Mouse (Mus musculus) neutrophil, adult 5-6 weeks (primary cell): ENCODE measurements around the gene Lrrc75b. TPM values are rescaled to one million over a fixed set of nuclear protein-coding genes. Genes with fewer than 3 reads are reported as not detected.
A peak's percentile ranks its signal among the peaks of the same experiment; 100 is the strongest.
"Not testable (repeated sequence)": the region's sequence is repeated elsewhere in the genome, so short reads cannot be mapped to it uniquely, and the experiment has no call there.

Experiments used
- ATAC-seq: fragments of 151-379, 151-347 bp; 2 replicates; pipeline ENCODE4 v1.8.0; 2017; ENCODE audit warnings: mild to moderate bottlenecking, moderate TSS enrichment; ENCODE audit not compliant: insufficient number of reproducible peaks, poor library complexity, low FRiP score, severe bottlenecking; ENCODE audit errors: extremely low read depth
- total RNA-seq: library from RNA; stranded (forward); fragments of 200-1000 nt; gene quantifications from 2 replicates; pipeline ENCODE4 v1.2.3, GENCODE M21; 2017

Gene Lrrc75b
- total RNA-seq, 1 experiment from 2014 or later: 0.58 TPM

DNA sequence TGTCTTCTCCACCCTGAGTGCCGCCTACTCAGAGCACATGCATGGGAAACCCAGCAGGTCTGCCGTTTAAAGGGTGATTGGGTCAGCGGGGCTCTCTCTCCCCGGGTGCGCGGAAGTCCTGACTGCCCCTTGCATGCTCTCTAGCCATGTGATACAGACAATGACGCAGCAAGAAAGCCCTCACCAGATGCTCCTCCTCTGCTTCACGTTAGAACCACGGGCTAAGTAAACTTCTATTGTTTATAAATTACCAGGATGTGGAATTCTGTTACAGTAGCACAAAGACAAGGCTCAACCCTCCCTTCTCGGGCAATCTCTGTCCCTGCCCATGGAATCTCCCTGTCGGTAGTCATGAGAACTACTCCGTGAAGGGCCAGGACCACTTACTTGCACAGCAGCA lies 9.0 kb downstream of the Lrrc75b start:
- peak; percentile 65 for ATAC-seq

DNA sequence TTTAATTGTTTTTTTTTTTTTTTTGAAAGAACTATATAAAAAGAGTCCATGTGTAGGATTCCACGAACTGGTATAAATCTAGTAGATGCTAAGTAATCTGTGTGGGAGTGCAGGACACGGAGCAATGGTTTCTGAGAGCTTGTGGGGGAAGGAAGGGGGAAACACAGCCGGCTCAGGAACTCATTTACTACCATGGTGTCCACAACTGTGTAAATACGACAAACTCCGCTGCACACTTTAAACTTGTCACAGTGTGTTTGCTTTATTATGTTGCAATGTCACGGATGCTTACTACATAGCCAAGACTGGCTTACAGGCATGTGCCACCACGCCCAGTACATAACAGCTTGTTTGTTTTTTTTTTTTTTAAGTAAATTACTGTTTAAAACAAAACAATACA lies 10.2 kb downstream of the Lrrc75b start:
- ATAC-seq: no peak

DNA sequence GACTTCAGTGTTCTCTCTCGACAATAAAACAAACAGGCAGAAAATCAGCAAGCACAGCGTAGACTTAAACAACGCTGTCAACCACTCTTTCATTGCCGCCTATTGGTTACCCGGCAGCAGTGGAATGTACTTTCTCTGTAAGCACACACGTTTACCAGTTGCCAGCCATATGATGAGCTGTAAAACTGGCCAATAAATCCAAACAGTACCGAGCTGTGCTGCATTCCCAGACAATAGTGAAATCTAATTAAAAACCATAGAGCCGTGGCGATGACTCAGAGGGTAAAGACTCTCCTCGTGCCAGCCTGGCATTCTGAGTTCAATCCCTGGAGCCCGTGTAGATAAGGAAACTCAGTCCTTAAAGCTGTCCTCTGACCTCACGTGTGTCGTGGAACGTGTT lies 11.6 kb downstream of the Lrrc75b start:
- ATAC-seq: no peak

DNA sequence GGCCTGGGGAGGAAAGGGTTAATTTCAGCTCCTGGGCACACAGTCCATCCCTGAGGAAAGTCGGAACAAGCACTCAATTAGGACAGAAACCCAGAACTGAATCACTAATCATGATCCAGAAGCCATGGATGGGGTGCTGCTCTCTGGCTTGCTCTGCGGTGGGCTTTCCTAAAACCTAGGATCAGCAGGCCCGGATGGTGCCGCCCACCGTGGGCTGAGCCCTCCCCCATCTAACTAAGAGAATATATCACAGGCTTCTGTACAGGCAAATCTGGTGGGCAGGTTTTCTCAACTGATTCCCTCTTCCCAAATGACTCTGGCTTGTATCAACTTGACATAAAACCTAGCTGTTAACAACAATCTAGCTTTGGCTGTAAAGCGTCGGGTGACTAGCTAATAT lies 12.2 kb downstream of the Lrrc75b start:
- no peak for ATAC-seq

DNA sequence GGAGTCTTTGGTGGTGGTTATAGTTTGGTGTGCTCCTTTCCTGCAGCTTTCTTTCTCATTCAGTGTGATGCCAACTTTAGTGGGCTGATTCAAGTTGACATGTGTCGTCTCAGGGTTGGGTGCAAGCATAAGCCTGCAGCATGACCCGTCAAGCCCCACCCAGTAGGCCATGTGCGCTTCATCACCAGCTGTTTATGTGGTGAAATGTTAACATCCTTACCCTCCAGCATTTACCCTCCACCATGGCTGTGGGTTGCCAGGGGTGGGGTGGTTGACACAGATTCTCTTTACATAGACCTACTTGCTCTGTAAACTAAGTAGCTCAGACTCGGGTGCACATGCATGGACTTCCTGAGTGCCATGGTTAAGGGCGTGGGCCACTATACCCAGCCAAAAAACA lies 24.0 kb downstream of the Lrrc75b start:
- ATAC-seq: peak; percentile 53; the same call in 1 of the 2 replicates

DNA sequence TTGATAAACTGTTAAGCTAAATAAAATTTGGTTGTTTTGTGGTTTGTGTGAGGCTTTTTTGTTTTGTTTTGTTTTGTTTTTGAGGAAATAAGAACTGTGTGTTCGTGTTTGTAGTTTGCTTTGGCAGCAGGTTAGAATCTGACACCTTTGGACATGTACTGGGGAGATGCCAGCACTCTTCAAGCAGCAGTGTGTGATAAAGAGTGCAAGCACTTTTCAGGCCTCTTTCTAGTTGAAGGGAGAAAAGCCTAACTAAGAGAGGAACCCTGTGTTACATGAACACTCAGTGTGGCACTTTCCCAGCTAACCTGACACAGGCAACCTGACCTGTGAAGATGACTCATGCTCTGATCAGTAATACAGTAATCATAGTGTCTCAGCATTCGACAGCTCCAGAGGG lies 24.7 kb downstream of the Lrrc75b start:
- no peak for ATAC-seq

DNA sequence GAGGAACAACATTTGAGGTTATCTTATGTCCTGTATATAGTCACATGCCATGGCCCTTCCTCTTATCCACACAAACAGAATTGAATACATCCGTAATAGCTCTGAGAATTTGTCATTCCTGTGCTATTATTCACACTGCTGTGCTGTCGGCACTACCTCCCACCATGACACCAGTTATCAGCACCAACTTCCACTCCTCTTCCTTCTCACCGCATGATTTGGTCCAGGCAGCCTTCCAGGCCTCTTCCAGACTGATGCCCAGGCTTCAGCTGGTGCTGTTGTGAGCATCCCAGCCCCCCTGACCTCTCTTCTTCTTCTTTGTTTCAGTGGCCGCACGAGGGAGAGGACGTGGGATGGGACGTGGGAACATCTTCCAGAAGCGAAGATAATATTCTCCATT lies 25.2 kb downstream of the Lrrc75b start:
- no peak for ATAC-seq

DNA sequence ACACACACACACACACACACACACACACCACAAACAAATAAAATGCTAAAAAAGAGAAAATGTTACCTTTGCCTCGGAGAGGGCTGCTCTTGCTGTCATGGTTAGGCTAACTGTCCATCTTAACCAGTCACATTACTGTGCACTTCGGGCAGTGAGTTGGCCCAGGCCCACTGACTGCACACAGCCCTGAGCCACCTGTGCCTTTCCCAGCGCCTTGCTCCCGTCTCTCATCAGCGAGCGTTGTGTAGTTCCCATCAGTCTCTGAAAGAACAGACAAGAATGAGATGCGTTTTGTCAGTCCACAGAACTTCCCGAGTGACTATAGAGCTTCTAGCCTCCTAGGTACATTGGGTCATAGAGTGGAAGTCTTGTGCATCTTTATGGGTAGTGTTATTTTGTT lies 25.9 kb downstream of the Lrrc75b start:
- no peak for ATAC-seq

DNA sequence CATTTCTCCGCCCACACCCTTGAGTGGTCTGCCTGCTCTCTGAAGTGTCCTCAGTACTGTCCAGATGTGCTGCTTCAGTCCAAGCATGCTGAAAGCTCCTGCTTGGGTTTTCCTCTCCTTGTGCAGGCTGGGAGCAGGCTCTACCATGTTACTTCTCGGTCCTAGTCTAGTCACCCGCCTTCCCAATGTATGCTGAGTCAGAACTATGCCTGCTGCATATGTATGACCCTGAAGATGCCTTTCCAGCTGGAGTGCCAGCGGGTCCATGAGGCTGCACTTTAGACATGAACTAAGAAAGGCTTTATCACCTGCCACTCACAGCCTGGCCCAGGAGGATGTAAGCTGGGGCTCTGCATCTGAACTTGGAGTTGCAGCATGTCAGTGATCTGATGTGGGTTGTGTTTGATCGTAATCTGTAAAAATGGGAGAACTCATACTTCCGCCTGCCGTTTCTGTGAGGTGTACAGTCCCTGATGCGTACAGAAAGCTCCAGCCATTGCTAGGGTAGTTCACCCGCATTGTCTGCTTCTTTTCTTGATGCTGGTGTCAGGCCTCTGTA lies 28.5 kb downstream of the Lrrc75b start:
- ATAC-seq: peak; percentile 21; the same call in 1 of the 2 replicates

DNA sequence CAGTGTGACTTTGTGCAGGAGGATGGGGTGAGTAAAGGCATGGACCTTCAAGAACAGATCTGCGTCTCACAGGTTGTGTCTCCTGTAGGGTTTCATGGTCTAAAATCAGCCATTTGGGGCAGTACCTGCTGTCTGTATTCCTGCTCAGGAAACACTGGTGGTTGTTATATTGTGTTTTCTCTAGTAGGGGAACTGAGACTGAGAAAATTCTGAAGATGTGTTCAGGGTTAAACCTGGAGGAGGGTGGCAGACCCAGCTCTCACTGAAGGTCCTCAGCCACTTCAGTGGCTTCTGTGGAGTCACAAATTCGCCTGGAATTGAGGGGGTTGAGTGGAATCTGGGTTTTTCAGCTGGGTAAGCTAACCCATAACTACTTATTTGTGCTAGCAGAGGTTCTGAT lies 29.8 kb downstream of the Lrrc75b start:
- ATAC-seq: no peak

DNA sequence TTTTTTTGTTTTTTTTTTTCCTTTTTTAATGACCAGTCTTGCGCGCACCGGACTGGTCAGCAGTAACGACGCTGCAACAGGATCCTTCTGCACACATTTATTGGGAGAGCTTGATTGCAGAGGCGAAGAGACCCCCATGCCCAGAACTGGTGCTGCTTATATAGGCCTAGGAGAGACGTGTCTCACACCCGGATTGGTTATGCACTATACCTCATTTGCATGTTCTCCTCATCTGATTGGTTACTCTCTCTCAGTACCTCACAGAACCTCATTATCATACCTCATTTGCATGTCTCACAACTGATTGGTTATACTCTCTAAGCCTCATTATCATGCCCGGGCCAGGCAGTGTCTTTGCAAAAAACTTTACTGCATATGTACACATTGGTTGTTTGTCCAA lies 34.7 kb downstream of the Lrrc75b start:
- ATAC-seq: not testable (repeated sequence)

DNA sequence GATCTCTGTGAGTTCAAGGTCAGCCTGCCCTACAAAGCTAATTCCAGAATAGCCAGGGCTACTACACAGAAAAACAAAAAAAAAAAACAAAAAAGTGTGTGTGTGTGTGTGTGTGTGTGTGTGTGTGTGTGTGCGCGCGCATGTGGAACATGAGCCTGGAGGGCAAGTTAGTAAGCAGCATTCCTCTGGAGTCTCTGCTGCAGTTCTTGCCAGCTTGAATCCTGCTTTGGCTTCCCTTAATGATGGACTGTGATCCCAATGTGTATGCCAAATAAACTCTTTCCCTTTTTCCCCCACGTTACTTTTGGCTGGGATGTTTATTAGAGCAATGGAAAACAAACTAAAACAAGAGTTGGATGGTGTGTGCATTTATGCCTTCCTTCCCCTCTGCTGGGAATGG lies 38.5 kb downstream of the Lrrc75b start:
- no peak for ATAC-seq

DNA sequence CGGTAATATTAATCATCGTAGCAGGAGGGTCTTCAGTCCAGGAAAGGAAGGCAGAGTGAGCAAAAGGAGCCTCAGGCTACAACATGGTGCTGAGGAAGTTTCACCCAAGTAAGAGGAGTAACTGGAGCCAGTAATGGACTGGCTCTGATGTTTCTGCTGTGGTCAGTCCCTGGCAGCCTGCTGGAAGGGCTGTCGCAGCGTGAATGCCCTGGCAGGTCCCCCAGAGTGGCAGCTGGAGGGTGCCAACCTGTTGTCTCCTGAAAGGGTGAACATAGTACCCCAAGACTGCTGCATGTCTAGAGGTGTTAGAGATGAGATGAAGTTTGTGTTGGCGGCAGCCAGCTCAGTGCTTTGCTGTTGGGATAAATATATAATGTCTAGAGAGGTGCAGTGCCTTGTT lies 39.5 kb downstream of the Lrrc75b start:
- ATAC-seq: no peak

DNA sequence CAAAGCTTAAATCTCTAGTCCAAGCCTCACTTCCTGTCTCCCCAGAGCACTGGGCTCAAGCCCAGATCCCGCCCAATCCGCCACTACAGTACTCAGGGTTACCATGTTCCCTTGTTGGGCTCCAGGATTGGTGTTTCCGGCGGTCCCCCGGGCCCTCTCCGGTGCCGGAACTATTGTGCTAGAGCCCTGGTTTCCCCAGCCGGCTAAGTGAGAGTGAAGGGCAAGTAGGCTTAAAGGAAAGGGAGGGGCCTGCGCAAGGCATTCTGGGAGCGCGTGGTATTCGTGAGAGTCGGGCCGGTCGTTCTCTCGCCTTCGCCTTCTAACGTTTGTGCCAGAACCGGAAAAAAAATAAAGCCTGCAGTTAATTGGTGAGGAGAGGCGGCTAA lies 42.4 kb downstream of the Lrrc75b start, which contains the start of gene Gucd1:
Gene Gucd1 (minus strand): TSS at position 215 of the 386 bp plus-strand sequence.
- ATAC-seq: peak; percentile 83

DNA sequence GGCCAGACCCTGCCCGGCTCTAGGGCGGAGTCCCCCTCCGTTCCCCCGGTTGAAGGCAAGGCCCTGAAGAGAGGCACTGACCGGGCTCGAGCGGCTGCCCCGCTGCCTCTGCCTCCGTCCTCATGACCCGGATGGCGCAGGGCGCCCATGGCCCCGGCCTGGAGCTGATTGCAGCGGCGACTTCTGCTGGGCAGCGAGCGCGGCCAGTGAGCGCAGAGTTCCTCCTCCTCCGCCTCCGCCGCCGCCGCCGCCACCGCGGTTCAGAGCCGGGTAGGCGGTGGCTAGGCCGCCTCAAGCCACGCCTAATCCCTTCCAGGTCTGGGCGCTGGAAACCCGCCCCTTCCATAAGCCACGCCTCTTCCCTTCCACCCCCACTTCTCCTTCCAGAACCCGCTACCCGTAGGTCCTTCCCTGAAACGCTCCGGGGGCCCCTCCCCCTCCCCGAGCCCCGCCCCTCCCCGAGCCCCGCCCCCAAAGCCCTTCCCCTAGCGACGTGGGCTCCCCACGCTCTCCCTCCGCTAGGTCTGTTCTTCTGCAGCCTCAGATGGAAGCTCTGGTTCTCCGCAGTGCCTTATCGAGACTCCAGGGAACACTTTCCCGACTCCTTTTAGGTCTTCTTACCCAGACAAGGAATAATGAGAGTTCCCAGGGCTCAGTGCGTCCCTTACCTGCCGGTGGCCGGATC lies 42.9 kb downstream of the Lrrc75b start, which contains the start of gene Snrpd3:
Gene Snrpd3 (plus strand): TSS at position 479 of the 685 bp plus-strand sequence.
- peak; percentile 92 for ATAC-seq

DNA sequence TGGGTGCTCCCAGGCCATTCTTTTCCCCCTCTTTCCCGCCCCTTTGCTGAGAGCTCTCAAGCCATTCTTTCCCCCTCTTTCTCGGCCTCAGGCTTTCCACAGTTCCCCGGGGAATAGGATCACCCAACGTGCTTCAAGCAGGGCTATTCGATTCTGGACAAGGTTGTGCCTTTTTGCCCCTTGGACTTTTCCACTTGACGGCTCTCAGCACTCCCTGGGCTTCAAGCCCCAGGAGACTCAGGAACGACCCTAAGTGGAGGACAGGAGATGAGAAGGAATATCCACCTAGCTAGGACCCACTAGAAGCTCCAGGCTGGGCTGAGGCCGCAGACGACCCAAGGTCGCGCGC lies 43.4 kb downstream of the Lrrc75b start:
- no peak for ATAC-seq

DNA sequence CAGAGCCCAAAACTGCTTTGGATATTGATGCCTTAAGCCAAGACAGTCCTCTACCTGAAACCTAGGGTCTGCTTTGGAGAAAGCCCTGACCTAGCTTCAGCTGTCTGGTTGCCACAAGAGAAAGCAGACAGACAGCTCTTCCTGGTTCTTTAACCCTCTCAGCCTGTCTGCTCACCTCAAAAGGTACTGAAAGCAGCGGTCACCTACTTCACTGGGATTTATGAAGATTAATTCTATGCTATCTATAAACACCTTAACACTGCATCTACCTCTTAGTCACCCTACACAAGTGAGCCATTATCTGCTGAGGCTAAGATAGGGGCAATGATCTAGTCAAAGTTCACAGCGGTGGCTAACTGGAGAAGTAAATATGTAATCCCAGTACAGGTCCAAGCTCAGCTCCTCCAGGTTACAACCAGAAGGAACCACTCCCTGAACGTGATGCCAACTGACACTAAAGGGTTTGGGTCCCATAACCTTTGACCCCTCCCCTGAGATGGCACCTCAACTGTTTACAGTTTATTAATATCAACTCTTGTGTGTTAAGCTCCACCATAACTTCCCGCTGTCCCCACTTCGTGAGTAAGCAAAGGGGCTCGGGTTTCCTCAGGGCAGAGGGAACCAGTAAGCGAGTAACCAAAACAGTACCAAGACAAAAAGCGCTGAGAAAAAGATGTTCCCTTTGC lies 43.9 kb downstream of the Lrrc75b start:
- ATAC-seq: no peak

DNA sequence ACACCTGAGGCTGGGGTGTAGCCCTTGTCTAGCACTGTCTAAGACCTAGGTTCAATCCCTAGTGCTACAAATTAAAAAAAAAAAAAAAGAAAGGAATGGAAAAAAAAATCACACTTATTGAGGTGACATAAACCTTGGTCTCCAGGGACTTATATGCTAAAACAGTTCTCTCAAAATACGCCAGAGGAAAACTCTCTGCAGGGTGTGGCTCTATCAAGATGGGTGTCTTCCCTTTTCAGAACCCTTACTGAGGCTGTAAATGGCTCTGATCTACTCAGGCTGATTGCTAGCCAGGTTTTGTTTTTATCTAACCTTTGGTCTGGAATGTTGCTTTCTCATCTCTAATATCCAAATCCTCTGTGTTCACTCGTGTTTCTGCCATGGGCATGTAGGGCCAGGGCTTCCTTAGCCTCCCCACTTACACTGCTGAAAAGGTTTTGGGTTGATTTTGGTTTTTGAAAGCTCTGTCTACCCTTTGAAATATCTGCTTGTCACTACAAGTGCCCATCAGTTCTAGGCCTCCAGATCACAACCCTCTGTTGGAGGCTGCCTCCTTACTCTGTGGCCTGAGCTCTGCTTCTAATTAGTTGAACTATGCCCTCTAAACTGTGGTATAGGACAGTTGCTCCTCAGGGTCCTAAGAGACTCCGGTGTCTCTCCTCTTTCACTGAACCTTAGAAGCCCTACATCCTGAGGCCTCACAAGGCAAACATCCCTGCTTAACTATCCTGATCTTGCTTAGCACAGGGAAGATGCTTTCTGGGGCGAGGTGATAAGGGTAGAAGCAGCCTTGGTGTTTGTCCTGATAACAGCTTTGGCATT lies 44.7 kb downstream of the Lrrc75b start:
- ATAC-seq: no peak

DNA sequence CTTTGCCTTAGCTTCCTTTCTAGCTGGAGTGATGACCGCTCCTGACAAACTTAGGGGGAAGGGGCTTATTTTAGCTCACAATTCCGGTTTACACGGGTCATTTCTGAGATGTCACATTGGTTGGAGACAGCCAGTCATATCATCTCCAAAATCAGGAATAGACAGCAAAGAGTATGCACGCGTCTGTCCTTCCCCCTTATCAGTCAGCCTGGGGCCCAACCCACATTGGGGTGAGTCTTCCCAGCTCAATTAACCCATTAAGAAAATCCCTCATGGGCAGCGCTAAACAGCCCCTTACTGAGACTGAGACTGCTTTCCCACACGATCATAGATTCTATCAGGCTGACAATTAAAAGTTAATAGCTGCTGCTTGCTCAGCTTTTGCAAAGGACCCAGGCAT lies 45.8 kb downstream of the Lrrc75b start:
- no peak for ATAC-seq
